Mouse (Mus musculus): Measurements from ENCODE around the gene Cd3e. TPM values are rescaled to one million over a fixed set of nuclear protein-coding genes. Genes with fewer than 3 reads are reported as not detected.
"Not testable (repeated sequence)": the region's sequence is repeated elsewhere in the genome, so short reads cannot be mapped to it uniquely, and the experiment has no call there.

The Cd3e gene
- polyA plus RNA-seq, 1 experiment from 2014 or later = not detected

GRCm38 (mm10) chr9:45042056-45042720 is 32.8 kb upstream of the Cd3e start:
- WGBS = 1% methylated on average over 20 of the region's 20 CpGs

GRCm38 (mm10) chr9:45041131-45041838 is 31.9 kb upstream of the Cd3e start:
- no peak overlapping the region for H3K4me2 ChIP-seq
- peaks cover 46% of the 10 kb centered on the region for H3K27me3 ChIP-seq (ENCODE audit: control insufficient read depth, insufficient read depth, low read length)
- no peaks in the 10 kb centered on the region for H3K9me3 ChIP-seq (ENCODE audit: control insufficient read depth, low read length)
- no peak overlapping the region for H3K9ac ChIP-seq (ENCODE audit: low read length)
- no peaks in the 10 kb centered on the region for H3K4me1 ChIP-seq (ENCODE audit: control insufficient read depth, insufficient read depth, low read length)
- no peak overlapping the region for H3K4me3 ChIP-seq (ENCODE audit: low read depth, low read length)
- ATAC-seq (ENCODE audit: low FRiP score) (no peak), DNase-seq (ENCODE audit: low spot score, missing footprints) (peak; percentile 85)
- no peaks in the 10 kb centered on the region for H3K36me3 ChIP-seq (ENCODE audit: control insufficient read depth, insufficient read depth, low read length)
- WGBS = 33% methylated on average over 17 of the region's 17 CpGs
- H3K27ac ChIP-seq (ENCODE audit: low read depth, low read length) = no peak overlapping the region

More at GRCm38 (mm10) chr9:45042056-45042720, 32.8 kb upstream of the Cd3e start:
- Histone ChIP-seq H3K9ac (ENCODE audit: low read length) (no peak overlapping the region), H3K27ac (ENCODE audit: low read depth, low read length) (no peak overlapping the region), H3K36me3 (ENCODE audit: control insufficient read depth, insufficient read depth, low read length) (no peaks in the 10 kb centered on the region), H3K4me3 (ENCODE audit: low read depth, low read length) (no peak overlapping the region), H3K4me1 (ENCODE audit: control insufficient read depth, insufficient read depth, low read length) (no peaks in the 10 kb centered on the region), H3K9me3 (ENCODE audit: control insufficient read depth, low read length) (no peaks in the 10 kb centered on the region), H3K27me3 (ENCODE audit: control insufficient read depth, insufficient read depth, low read length) (peaks cover 46% of the 10 kb centered on the region), H3K4me2 (0 out of 2 replicates have a peak overlapping the region, but pooled peaks have one; percentile 15)
- DNase-seq (ENCODE audit: low spot score, missing footprints) = peak; percentile 88
- no peak for ATAC-seq (ENCODE audit: low FRiP score)

DNA sequence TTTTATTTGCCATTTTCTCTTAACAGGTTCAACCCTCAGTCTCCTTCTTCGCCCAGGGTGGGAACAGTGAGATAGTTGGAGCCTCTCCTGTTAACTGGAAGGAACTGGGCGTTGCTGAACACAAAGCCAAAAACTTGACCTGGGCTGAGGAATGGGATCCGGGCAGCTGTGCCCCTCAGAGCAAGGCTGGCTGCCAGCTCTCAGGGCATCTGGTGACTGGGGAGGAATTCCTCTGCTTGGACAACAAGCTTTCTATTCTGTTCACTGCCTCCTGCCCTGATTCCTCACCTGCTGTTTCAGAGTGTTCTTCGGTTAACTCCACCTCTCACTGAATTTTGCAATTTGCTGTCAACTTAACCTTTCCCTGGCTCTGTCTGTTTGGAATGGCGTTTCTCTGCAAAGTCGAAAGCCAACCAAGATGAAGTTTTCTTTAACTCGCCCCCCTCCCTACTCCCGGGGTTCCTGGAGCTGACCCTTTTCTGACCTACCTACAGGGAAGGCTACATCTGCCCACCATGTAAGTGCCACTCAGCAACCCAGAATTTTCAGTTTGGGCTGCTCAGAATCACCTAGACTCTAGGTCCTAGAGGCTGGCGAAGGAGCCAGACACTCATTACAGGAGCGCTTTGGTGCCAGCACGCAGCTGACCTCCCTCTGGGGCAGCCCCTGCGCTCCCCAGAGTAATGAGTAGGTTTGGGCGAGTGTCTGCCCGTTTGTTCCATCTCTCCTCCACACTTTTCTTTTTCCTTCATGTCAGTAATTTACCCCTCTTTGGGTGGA is 30.8 kb upstream of the Cd3e start:
- WGBS = 17% methylated on average over 14 of the region's 14 CpGs
- peak overlapping the region; percentile 6; the same call in 1 of the 2 replicates for H3K4me2 ChIP-seq

GRCm38 (mm10) chr9:45039499-45039898 is 30.1 kb upstream of the Cd3e start, which contains the start of gene Mpzl2:
Gene Mpzl2, plus strand, starts transcription at chr9:45039799.
- ATAC-seq (ENCODE audit: low FRiP score) (no peak), DNase-seq (ENCODE audit: low spot score, missing footprints) (no peak)
- WGBS = 65% methylated on average over 5 of the region's 5 CpGs
- H3K4me3 ChIP-seq (ENCODE audit: low read depth, low read length) = no peak within 1 kb of the TSS
- H3K9ac ChIP-seq (ENCODE audit: low read length) = no peak within 1 kb of the TSS
- H3K27me3 ChIP-seq (ENCODE audit: control insufficient read depth, insufficient read depth, low read length) = peaks cover 46% of the 10 kb centered on the region
- no peaks in the 10 kb centered on the region for H3K36me3 ChIP-seq (ENCODE audit: control insufficient read depth, insufficient read depth, low read length)
- no peak within 1 kb of the TSS for H3K4me2 ChIP-seq
- H3K9me3 ChIP-seq (ENCODE audit: control insufficient read depth, low read length) = no peaks in the 10 kb centered on the region
- no peaks in the 10 kb centered on the region for H3K4me1 ChIP-seq (ENCODE audit: control insufficient read depth, insufficient read depth, low read length)
- no peak within 1 kb of the TSS for H3K27ac ChIP-seq (ENCODE audit: low read depth, low read length)

More for the DNA sequence above, 30.8 kb upstream of the Cd3e start:
- DNase-seq (ENCODE audit: low spot score, missing footprints) = no peak
- ATAC-seq (ENCODE audit: low FRiP score) = no peak
- H3K9ac ChIP-seq (ENCODE audit: low read length) = no peak overlapping the region
- no peak overlapping the region for H3K27ac ChIP-seq (ENCODE audit: low read depth, low read length)
- H3K9me3 ChIP-seq (ENCODE audit: control insufficient read depth, low read length) = no peaks in the 10 kb centered on the region
- no peaks in the 10 kb centered on the region for H3K4me1 ChIP-seq (ENCODE audit: control insufficient read depth, insufficient read depth, low read length)
- peaks cover 46% of the 10 kb centered on the region for H3K27me3 ChIP-seq (ENCODE audit: control insufficient read depth, insufficient read depth, low read length)
- no peak overlapping the region for H3K4me3 ChIP-seq (ENCODE audit: low read depth, low read length)
- H3K36me3 ChIP-seq (ENCODE audit: control insufficient read depth, insufficient read depth, low read length) = no peaks in the 10 kb centered on the region

- ATAC-seq (ENCODE audit: low FRiP score) = not testable (repeated sequence)
- 70% methylated on average over 1 of the region's 1 CpGs for WGBS
Measured at GRCm38 (mm10) chr9:45037803-45038202, 28.4 kb upstream of the Cd3e start.

GRCm38 (mm10) chr9:45034526-45034925 is 25.1 kb upstream of the Cd3e start:
- whole genome bisulfite sequencing = 88% methylated on average over 3 of the region's 3 CpGs
- ATAC-seq (ENCODE audit: low FRiP score) (no peak), DNase-seq (ENCODE audit: low spot score, missing footprints) (no peak)
- Histone ChIP-seq H3K9ac (ENCODE audit: low read length) (no peak overlapping the region), H3K4me3 (ENCODE audit: low read depth, low read length) (no peak overlapping the region), H3K9me3 (ENCODE audit: control insufficient read depth, low read length) (no peaks in the 10 kb centered on the region), H3K27me3 (ENCODE audit: control insufficient read depth, insufficient read depth, low read length) (peaks cover 4% of the 10 kb centered on the region; the same call in 1 of the 2 replicates), H3K27ac (ENCODE audit: low read depth, low read length) (no peak overlapping the region), H3K4me2 (no peak overlapping the region), H3K4me1 (ENCODE audit: control insufficient read depth, insufficient read depth, low read length) (no peaks in the 10 kb centered on the region), H3K36me3 (ENCODE audit: control insufficient read depth, insufficient read depth, low read length) (no peaks in the 10 kb centered on the region)

More at GRCm38 (mm10) chr9:45037803-45038202, 28.4 kb upstream of the Cd3e start:
- H3K9me3 ChIP-seq (ENCODE audit: control insufficient read depth, low read length); DNase-seq (ENCODE audit: low spot score, missing footprints); H3K27ac ChIP-seq (ENCODE audit: low read depth, low read length); H3K4me3 ChIP-seq (ENCODE audit: low read depth, low read length); H3K4me1 ChIP-seq (ENCODE audit: control insufficient read depth, insufficient read depth, low read length); H3K36me3 ChIP-seq (ENCODE audit: control insufficient read depth, insufficient read depth, low read length); H3K4me2 ChIP-seq; H3K9ac ChIP-seq (ENCODE audit: low read length): not testable (repeated sequence)
- peaks cover 34% of the 10 kb centered on the region for H3K27me3 ChIP-seq (ENCODE audit: control insufficient read depth, insufficient read depth, low read length)

DNA sequence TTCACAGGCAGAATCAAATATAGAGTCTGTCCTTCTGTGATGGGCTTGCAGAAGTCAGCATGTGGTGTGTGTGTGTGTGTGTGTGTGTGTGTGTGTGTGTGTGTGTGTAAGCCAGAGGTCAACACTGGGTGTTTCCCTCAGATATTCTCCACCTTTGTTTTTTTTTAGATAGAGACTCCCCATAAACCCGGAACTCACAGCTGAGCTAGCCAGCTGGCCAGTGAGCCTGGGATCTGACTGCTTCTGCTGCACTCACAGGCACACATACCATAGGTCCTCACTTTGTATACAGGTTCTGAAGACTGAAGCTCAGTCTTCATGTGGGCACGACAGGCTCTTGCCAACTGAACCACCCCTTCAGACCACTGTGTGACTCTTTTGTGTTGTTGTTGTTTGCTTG is 22.8 kb upstream of the Cd3e start:
- Histone ChIP-seq H3K4me3 (ENCODE audit: low read depth, low read length) (no peak overlapping the region), H3K4me1 (ENCODE audit: control insufficient read depth, insufficient read depth, low read length) (no peaks in the 10 kb centered on the region), H3K27ac (ENCODE audit: low read depth, low read length) (no peak overlapping the region), H3K9ac (ENCODE audit: low read length) (no peak overlapping the region), H3K27me3 (ENCODE audit: control insufficient read depth, insufficient read depth, low read length) (no peaks in the 10 kb centered on the region), H3K36me3 (ENCODE audit: control insufficient read depth, insufficient read depth, low read length) (no peaks in the 10 kb centered on the region), H3K4me2 (no peak overlapping the region), H3K9me3 (ENCODE audit: control insufficient read depth, low read length) (no peaks in the 10 kb centered on the region)
- ATAC-seq (ENCODE audit: low FRiP score) = no peak
- 79% methylated on average over 2 of the region's 2 CpGs for WGBS
- no peak for DNase-seq (ENCODE audit: low spot score, missing footprints)

GRCm38 (mm10) chr9:45030341-45030740 is 20.9 kb upstream of the Cd3e start:
- Histone ChIP-seq H3K27me3 (ENCODE audit: control insufficient read depth, insufficient read depth, low read length) (no peaks in the 10 kb centered on the region), H3K9ac (ENCODE audit: low read length) (no peak overlapping the region), H3K4me1 (ENCODE audit: control insufficient read depth, insufficient read depth, low read length) (no peaks in the 10 kb centered on the region), H3K4me3 (ENCODE audit: low read depth, low read length) (no peak overlapping the region), H3K27ac (ENCODE audit: low read depth, low read length) (no peak overlapping the region), H3K36me3 (ENCODE audit: control insufficient read depth, insufficient read depth, low read length) (no peaks in the 10 kb centered on the region), H3K9me3 (ENCODE audit: control insufficient read depth, low read length) (no peaks in the 10 kb centered on the region), H3K4me2 (no peak overlapping the region)
- no peak for ATAC-seq (ENCODE audit: low FRiP score)
- no peak for DNase-seq (ENCODE audit: low spot score, missing footprints)
- 71% methylated on average over 6 of the region's 6 CpGs for WGBS

Data from midbrain, embryonic 11.5 days (tissue).